Mouse (Mus musculus): ENCODE results near the gene Akap11.

- TF ChIP-seq CTCF (conservative IDR thresholded peaks at IDR 0.05; ENCODE audit: low read length) (no peak), POU5F1 (IDR thresholded peaks at IDR 0.05; ENCODE audit: borderline replicate concordance, low read length) (no peak), NANOG (IDR thresholded peaks at IDR 0.05; ENCODE audit: borderline replicate concordance, low read length) (no peak)
These were observed 72.3 kb downstream of the Akap11 start for GRCm38 (mm10) chr14:78464353-78464752.

All from E14TG2a.4 (cell line).